Mouse (Mus musculus) limb, embryonic 14.5 days (tissue): ENCODE data around the gene Rps11. TPM values are rescaled to one million over a fixed set of nuclear protein-coding genes. Genes with fewer than 3 reads are reported as not detected.

ENCODE experiments used
- ATAC-seq: fragments of 200-750 bp; cut with Nextera tagmentation; 2 replicates; pipeline ENCODE4 v1.8.0; 2017; ENCODE audit warnings: low read depth, moderate number of reproducible peaks, moderate TSS enrichment; ENCODE audit not compliant: low FRiP score
- DNase-seq: peaks from one replicate; pipeline ENCODE4 v3.0.0-alpha.2; 2015; ENCODE audit warnings: low spot score
- H3K27ac ChIP-seq: fragments of 300-500 bp; sonication (generic); replicated peaks from 2 replicates; pipeline ENCODE4 v1.5.1; 2014; ENCODE audit warnings: low read depth, mild to moderate bottlenecking, low read length, moderate library complexity, mixed read lengths
- H3K27me3 ChIP-seq: fragments of 300-500 bp; sonication (generic); 2 replicates; pipeline ENCODE4 v1.6.1; 2014; ENCODE audit warnings: low read length, mixed read lengths; ENCODE audit not compliant: control insufficient read depth, insufficient read depth
- H3K36me3 ChIP-seq: fragments of 300-500 bp; sonication (generic); 2 replicates; pipeline ENCODE4 v1.6.1; 2014; ENCODE audit warnings: mild to moderate bottlenecking, low read length, moderate library complexity, mixed read lengths; ENCODE audit not compliant: control insufficient read depth, insufficient read depth
- H3K4me1 ChIP-seq: fragments of 300-500 bp; sonication (generic); 2 replicates; pipeline ENCODE4 v1.6.1; 2014; ENCODE audit warnings: antibody characterized with exemption, low read length, mixed read lengths; ENCODE audit not compliant: control insufficient read depth, insufficient read depth
- H3K4me2 ChIP-seq: fragments of 300-500 bp; sonication (generic); replicated peaks from 2 replicates; pipeline ENCODE4 v1.6.1; 2014; ENCODE audit warnings: low read depth, mild to moderate bottlenecking, low read length, moderate library complexity; ENCODE audit not compliant: severe bottlenecking
- H3K4me3 ChIP-seq: fragments of 300-500 bp; sonication (generic); replicated peaks from 2 replicates; pipeline ENCODE4 v1.5.1; 2014; ENCODE audit warnings: low read length
- H3K9ac ChIP-seq: fragments of 300-500 bp; sonication (generic); 2 replicates; pipeline ENCODE4 v1.6.1; 2014; ENCODE audit warnings: mild to moderate bottlenecking, low read depth, low read length, moderate library complexity; ENCODE audit not compliant: severe bottlenecking
- H3K9me3 ChIP-seq: fragments of 300-500 bp; sonication (generic); 2 replicates; pipeline ENCODE4 v1.6.1; 2016; ENCODE audit warnings: low read length; ENCODE audit not compliant: control insufficient read depth
- POLR2A ChIP-seq: fragments of 200-500 bp; IDR thresholded peaks from 2 replicates; pipeline ENCODE4 v1.8.0; 2012; ENCODE audit warnings: inconsistent platforms, mild to moderate bottlenecking, moderate library complexity, borderline replicate concordance; ENCODE audit not compliant: insufficient read depth, insufficient read length; ENCODE audit errors: extremely low read depth
- WGBS: fragments of 180-500 bp; shearing (Covaris S2); extraction: QIAGEN DNeasy Blood & Tissue Kit; methylation state at CpG from one replicate; pipeline ENCODE4 v1.1.7; 2014; 5-methylcytosine and 5-hydroxymethylcytosine counted together
- polyA plus RNA-seq, 2 experiments: library from polyadenylated mRNA; depleted of rRNA in 1 of 2; stranded (reverse) in 1 of 2; unstranded in 1 of 2; fragments of >200 nt; fragmentation: Nextera tagmentation in 1 of 2; extraction: Ambion mirVana in 1 of 2; gene quantifications; 2 replicates each; pipeline versions ENCODE4 v1.2.1 to v1.2.3; 2012 to 2014

Gene Rps11
- polyA plus RNA-seq, 2 experiments = 814 to 1,719 TPM

- Histone ChIP-seq H3K4me3 (no peak overlapping the region), H3K27me3 (no peaks in the 10 kb centered on the region), H3K4me2 (no peak overlapping the region), H3K9me3 (no peaks in the 10 kb centered on the region), H3K9ac (no peak overlapping the region), H3K36me3 (peaks cover 7% of the 10 kb centered on the region; the same call in 1 of the 2 replicates), H3K4me1 (peaks cover 18% of the 10 kb centered on the region), H3K27ac (no peak overlapping the region)
- ATAC-seq = no peak
- DNase-seq = no peak
- WGBS = 77% methylated on average over 6 of the region's 6 CpGs
- TF ChIP-seq POLR2A = no peak
Measured at GRCm38 (mm10) chr7:45095367-45095766, 28.9 kb downstream of the Rps11 start.

- Histone ChIP-seq H3K4me3 (no peak overlapping the region), H3K36me3 (peaks cover 14% of the 10 kb centered on the region; the same call in 1 of the 2 replicates), H3K27ac (peak overlapping the region; percentile 82), H3K9ac (no peak overlapping the region), H3K27me3 (no peaks in the 10 kb centered on the region), H3K9me3 (no peaks in the 10 kb centered on the region), H3K4me2 (peak overlapping the region; percentile 18; the same call in 1 of the 2 replicates), H3K4me1 (peaks cover 19% of the 10 kb centered on the region)
- ATAC-seq (no peak), DNase-seq (no peak)
- no peak for TF ChIP-seq POLR2A
- WGBS = 6% methylated on average over 7 of the region's 7 CpGs
Measured at GRCm38 (mm10) chr7:45094121-45094520, 30.1 kb downstream of the Rps11 start.

DNA sequence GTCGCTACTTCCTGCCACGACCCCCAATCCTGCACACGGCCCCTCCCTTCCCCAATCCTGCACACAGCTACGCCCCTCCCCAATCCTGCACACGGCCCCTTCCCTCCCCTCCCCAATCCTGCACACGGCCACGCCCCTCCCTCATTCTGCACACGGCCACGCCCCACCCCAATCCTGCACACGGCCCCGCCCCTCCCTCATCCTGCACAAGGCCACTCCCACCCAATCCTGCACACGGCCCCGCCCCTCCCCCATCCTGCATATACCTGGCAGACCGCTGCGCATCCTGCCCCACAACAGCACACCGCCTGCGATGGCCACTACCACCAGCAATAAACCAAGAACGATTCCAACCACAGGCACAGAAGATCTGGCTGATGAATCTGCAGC, 30.7 kb downstream of the Rps11 start:
- no peaks in the 10 kb centered on the region for H3K27me3 ChIP-seq
- DNase-seq (no peak), ATAC-seq (no peak)

GRCm38 (mm10) chr7:45092828-45093515, 31.3 kb downstream of the Rps11 start:
- peak overlapping the region; percentile 18; the same call in 1 of the 2 replicates for H3K9ac ChIP-seq
- peak overlapping the region; percentile 31; the same call in 1 of the 2 replicates for H3K4me2 ChIP-seq
- ATAC-seq = no peak
- H3K27ac ChIP-seq = peak overlapping the region; percentile 82
- 29% methylated on average over 12 of the region's 12 CpGs for WGBS
- peaks cover 19% of the 10 kb centered on the region for H3K4me1 ChIP-seq
- H3K9me3 ChIP-seq = no peaks in the 10 kb centered on the region
- TF ChIP-seq POLR2A = no peak
- no peaks in the 10 kb centered on the region for H3K27me3 ChIP-seq
- peak; percentile 78 for DNase-seq
- H3K36me3 ChIP-seq = peaks cover 19% of the 10 kb centered on the region
- no peak overlapping the region for H3K4me3 ChIP-seq

More for the DNA sequence above, 30.7 kb downstream of the Rps11 start:
- Histone ChIP-seq H3K36me3 (peaks cover 18% of the 10 kb centered on the region), H3K27ac (peak overlapping the region; percentile 82), H3K9ac (no peak overlapping the region), H3K4me2 (no peak overlapping the region), H3K9me3 (no peaks in the 10 kb centered on the region), H3K4me1 (peaks cover 19% of the 10 kb centered on the region), H3K4me3 (no peak overlapping the region)
- WGBS = 28% methylated on average over 18 of the region's 18 CpGs
- no peak for TF ChIP-seq POLR2A

GRCm38 (mm10) chr7:45092048-45092447, 32.2 kb downstream of the Rps11 start, which contains the start of gene Rcn3:
TSS of gene Rcn3 (minus strand) at chr7:45092221.
- TF ChIP-seq POLR2A = peak; percentile 81; the same call in 1 of the 2 replicates
- ATAC-seq = peak; percentile 95
- no peaks in the 10 kb centered on the region for H3K27me3 ChIP-seq
- peak within 1 kb of the TSS; percentile 74 for H3K4me3 ChIP-seq
- H3K4me1 ChIP-seq = peaks cover 19% of the 10 kb centered on the region
- peak within 1 kb of the TSS; percentile 88 for H3K9ac ChIP-seq
- WGBS = under 1% methylated on average over 16 of the region's 16 CpGs
- peak; percentile 98 for DNase-seq
- H3K4me2 ChIP-seq = peak within 1 kb of the TSS; percentile 85
- H3K9me3 ChIP-seq = no peaks in the 10 kb centered on the region
- H3K27ac ChIP-seq = peak within 1 kb of the TSS; percentile 95
- H3K36me3 ChIP-seq = peaks cover 27% of the 10 kb centered on the region
